Mouse (Mus musculus): Measurements from ENCODE around the gene Gm13199.

Gm13199 gene

DNA sequence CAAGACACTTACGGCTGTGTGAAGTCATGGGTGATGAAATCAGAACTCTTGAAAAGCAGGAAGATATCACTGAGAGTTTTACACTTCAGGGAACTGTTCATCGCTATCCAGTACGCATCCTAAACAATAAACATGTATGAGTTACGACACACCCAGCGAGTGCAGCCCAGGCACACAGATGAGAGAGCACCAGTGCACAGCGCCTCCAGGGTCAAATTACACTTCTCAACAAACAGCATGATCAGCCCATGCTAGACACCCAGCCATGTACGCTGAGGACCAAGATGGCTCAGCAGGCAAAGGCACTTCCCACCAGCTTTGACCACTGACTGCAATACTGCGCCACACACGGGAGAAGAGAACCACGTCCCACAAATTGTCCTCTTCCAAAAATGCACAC is 41.5 kb downstream of the Gm13199 start:
- DNase-seq, result no peak
